Comparison of ENCODE assay signal across 7 mouse cellular contexts in the genomic region with DNA sequence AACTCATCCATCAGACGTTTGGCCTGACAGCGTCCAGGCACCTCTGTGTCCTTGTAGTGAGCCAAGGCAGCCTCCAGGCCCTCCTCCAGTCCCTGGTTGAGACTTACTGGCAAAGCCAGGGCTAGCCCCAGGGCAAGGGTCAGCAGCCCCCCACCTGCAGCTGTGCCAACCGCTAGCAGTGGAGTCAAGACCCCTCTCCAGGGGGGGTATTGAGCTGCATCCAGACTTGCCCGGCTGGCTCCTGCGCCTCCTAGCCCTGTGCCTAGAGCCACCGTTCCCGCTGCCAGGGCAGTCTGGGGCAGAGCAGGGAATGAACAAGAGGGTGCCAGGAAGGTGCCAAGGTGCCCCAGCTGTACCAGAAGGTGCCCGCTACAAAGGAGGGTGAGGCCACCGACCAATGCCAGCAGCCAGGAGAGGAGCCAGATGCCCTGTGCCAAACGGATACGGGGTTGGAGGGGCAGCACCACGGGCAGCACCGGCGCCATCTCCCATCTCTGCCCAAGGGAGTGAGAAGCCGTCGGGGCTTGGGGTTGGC. TPM values are rescaled to one million over a fixed set of nuclear protein-coding genes. Genes with fewer than 3 reads are reported as not detected.
A peak's percentile ranks its signal among the peaks of the same experiment; 100 is the strongest.
DNase-seq lines count a peak whose midpoint lies in the region; ATAC-seq and TF ChIP-seq lines count a peak whose summit lies in the region.

No protein-coding gene starts in this region.

- peak overlapping the region; percentile 6; the same call in 1 of the 2 replicates for H3K9ac ChIP-seq in liver, adult 2 months (ENCODE audit: low read depth, low read length)
- H3K9ac ChIP-seq in hindbrain, embryonic 13.5 days: peak overlapping the region; percentile 77
- H3K9ac ChIP-seq in midbrain, embryonic 13.5 days (replicated peaks): peak overlapping the region; percentile 76

- no peak for DNase-seq in liver, adult 2 months (ENCODE audit: extremely low read depth, low read depth, low spot score)
- DNase-seq in liver: no peak
- no peak for DNase-seq in frontal cortex, postnatal 14 days (ENCODE audit: low spot score in 2 of 2)
- DNase-seq in kidney, postnatal 10 days: no peak

- no peaks in the 10 kb centered on the region for H3K9me3 ChIP-seq in hindbrain, embryonic 13.5 days
- H3K9me3 ChIP-seq in midbrain, embryonic 13.5 days: no peaks in the 10 kb centered on the region

- peak overlapping the region; percentile 82; the same call in 1 of the 2 replicates for H3K4me3 ChIP-seq in liver, adult 2 months (ENCODE audit: insufficient read depth, low read depth, low read length)
- H3K4me3 ChIP-seq in cortical plate, adult 2 months (ENCODE audit: insufficient read depth, low read length): peak overlapping the region; percentile 17
- H3K4me3 ChIP-seq in hindbrain, embryonic 13.5 days: peak overlapping the region; percentile 54
- peak overlapping the region; percentile 57 for H3K4me3 ChIP-seq in midbrain, embryonic 13.5 days (replicated peaks)

- peak; percentile 29; the same call in 1 of the 2 replicates for ATAC-seq in hindbrain, embryonic 13.5 days (ENCODE audit: low FRiP score)
- ATAC-seq in midbrain, embryonic 13.5 days: peak; percentile 64

- H3K4me2 ChIP-seq in hindbrain, embryonic 13.5 days: peak overlapping the region; percentile 71
- H3K4me2 ChIP-seq in midbrain, embryonic 13.5 days (replicated peaks): peak overlapping the region; percentile 78

- peaks cover 9% of the 10 kb centered on the region for H3K4me1 ChIP-seq in liver, adult 2 months (ENCODE audit: control insufficient read depth, insufficient read depth, low read length)
- no peaks in the 10 kb centered on the region for H3K4me1 ChIP-seq in cortical plate, adult 2 months (ENCODE audit: control insufficient read depth, insufficient read depth, low read length)
- peaks cover 24% of the 10 kb centered on the region for H3K4me1 ChIP-seq in hindbrain, embryonic 13.5 days (replicated peaks)
- peaks cover 21% of the 10 kb centered on the region for H3K4me1 ChIP-seq in midbrain, embryonic 13.5 days (replicated peaks)

- H3K27me3 ChIP-seq in liver, adult 2 months (ENCODE audit: control insufficient read depth, insufficient read depth, low read length): no peaks in the 10 kb centered on the region
- peaks cover 6% of the 10 kb centered on the region; the same call in 1 of the 2 replicates for H3K27me3 ChIP-seq in hindbrain, embryonic 13.5 days
- H3K27me3 ChIP-seq in midbrain, embryonic 13.5 days: peaks cover 14% of the 10 kb centered on the region; the same call in 1 of the 2 replicates

- WGBS in liver, adult 2 months: 28% methylated on average over 16 of the region's 16 CpGs
- 18% methylated on average over 16 of the region's 16 CpGs for WGBS in hindbrain, embryonic 13.5 days
- 19% methylated on average over 16 of the region's 16 CpGs for WGBS in midbrain, embryonic 13.5 days

- no peak for TF ChIP-seq CTCF in liver, adult 2 months (IDR thresholded peaks at IDR 0.05; ENCODE audit: low read depth, low read length)
- TF ChIP-seq CTCF in cortical plate, adult 2 months (IDR thresholded peaks at IDR 0.05; ENCODE audit: extremely low read depth, insufficient read depth, low read length): no peak

- peaks cover 8% of the 10 kb centered on the region; the same call in 1 of the 2 replicates for H3K36me3 ChIP-seq in liver, adult 2 months (ENCODE audit: control insufficient read depth, insufficient read depth, low read length)
- H3K36me3 ChIP-seq in hindbrain, embryonic 13.5 days: peaks cover 40% of the 10 kb centered on the region
- peaks cover 25% of the 10 kb centered on the region for H3K36me3 ChIP-seq in midbrain, embryonic 13.5 days

- peak overlapping the region; percentile 43 for H3K27ac ChIP-seq in liver, adult 2 months (replicated peaks; ENCODE audit: insufficient read depth, low read depth, low read length)
- H3K27ac ChIP-seq in cortical plate, adult 2 months (ENCODE audit: insufficient read depth, low read length): no peak overlapping the region
- H3K27ac ChIP-seq in hindbrain, embryonic 13.5 days: peak overlapping the region; percentile 35; the same call in 1 of the 2 replicates
- no peak overlapping the region; the same call in 1 of the 2 replicates for H3K27ac ChIP-seq in midbrain, embryonic 13.5 days

- no peaks in the 10 kb centered on the region for H3K79me2 ChIP-seq in liver, adult 2 months (ENCODE audit: control insufficient read depth, insufficient read depth, low read length)

- TF ChIP-seq POLR2A in liver, adult 2 months (IDR thresholded peaks at IDR 0.05; ENCODE audit: extremely low read depth, insufficient read depth, low read length): no peak
- no peak for TF ChIP-seq POLR2A in cortical plate, adult 2 months (IDR thresholded peaks at IDR 0.05; ENCODE audit: extremely low read depth, insufficient read depth, low read length)

RNA-seq across cellular contexts. Expression of a gene that starts 0.4 kb away (rescaled TPM):
- 1.7 and 2.3 TPM in 2 replicates for total RNA-seq in liver, adult 2 months (2014; rRNA removed)
- polyA plus RNA-seq in liver, adult 2 months (2012; rRNA removed): 5.0 and 7.8 TPM in 2 replicates
- 8.0 and 9.2 TPM in 2 replicates for polyA plus RNA-seq in cortical plate, adult 2 months (2012; rRNA removed)
- 1.6 and 1.8 TPM in 2 replicates for polyA plus RNA-seq in hindbrain, embryonic 13.5 days (2015; fragmentation: Nextera tagmentation; extraction: Ambion mirVana)
- polyA plus RNA-seq in midbrain, embryonic 13.5 days (2015; fragmentation: Nextera tagmentation; extraction: Ambion mirVana): 1.9 and 2.4 TPM in 2 replicates

RNA-seq across cellular contexts. Expression of a gene that starts 0.6 kb away (rescaled TPM):
- total RNA-seq in liver, adult 2 months (2014; rRNA removed): 7.4 and 7.9 TPM in 2 replicates
- 20.2 and 26.2 TPM in 2 replicates for polyA plus RNA-seq in liver, adult 2 months (2012; rRNA removed)
- 12.8 and 13.2 TPM in 2 replicates for polyA plus RNA-seq in cortical plate, adult 2 months (2012; rRNA removed)
- 9.4 and 11.3 TPM in 2 replicates for polyA plus RNA-seq in hindbrain, embryonic 13.5 days (2015; fragmentation: Nextera tagmentation; extraction: Ambion mirVana)
- polyA plus RNA-seq in midbrain, embryonic 13.5 days (2015; fragmentation: Nextera tagmentation; extraction: Ambion mirVana): 8.7 and 9.2 TPM in 2 replicates

RNA-seq across cellular contexts. Expression of a gene that starts 8.6 kb away (rescaled TPM):
- 16.8 and 22.6 TPM in 2 replicates for total RNA-seq in liver, adult 2 months (2014; rRNA removed)
- polyA plus RNA-seq in liver, adult 2 months (2012; rRNA removed): 88.7 and 101 TPM in 2 replicates
- 222 and 224 TPM in 2 replicates for polyA plus RNA-seq in cortical plate, adult 2 months (2012; rRNA removed)
- 89.7 and 91.8 TPM in 2 replicates for polyA plus RNA-seq in hindbrain, embryonic 13.5 days (2015; fragmentation: Nextera tagmentation; extraction: Ambion mirVana)
- polyA plus RNA-seq in midbrain, embryonic 13.5 days (2015; fragmentation: Nextera tagmentation; extraction: Ambion mirVana): 82.2 and 89.5 TPM in 2 replicates

RNA-seq across cellular contexts. Expression of a gene that starts 12.9 kb away (rescaled TPM):
- 25.6 and 27.1 TPM in 2 replicates for total RNA-seq in liver, adult 2 months (2014; rRNA removed)
- 11.2 and 12.1 TPM in 2 replicates for polyA plus RNA-seq in liver, adult 2 months (2012; rRNA removed)
- 24.6 and 25.2 TPM in 2 replicates for polyA plus RNA-seq in cortical plate, adult 2 months (2012; rRNA removed)
- 133 and 137 TPM in 2 replicates for polyA plus RNA-seq in hindbrain, embryonic 13.5 days (2015; fragmentation: Nextera tagmentation; extraction: Ambion mirVana)
- 149 and 153 TPM in 2 replicates for polyA plus RNA-seq in midbrain, embryonic 13.5 days (2015; fragmentation: Nextera tagmentation; extraction: Ambion mirVana)

RNA-seq across cellular contexts. Expression of a gene that starts 24.9 kb away (rescaled TPM):
- total RNA-seq in liver, adult 2 months (2014; rRNA removed): 6.0 and 6.2 TPM in 2 replicates
- polyA plus RNA-seq in liver, adult 2 months (2012; rRNA removed): 9.6 and 14.6 TPM in 2 replicates
- 20.0 and 22.8 TPM in 2 replicates for polyA plus RNA-seq in cortical plate, adult 2 months (2012; rRNA removed)
- 29.4 and 31.1 TPM in 2 replicates for polyA plus RNA-seq in hindbrain, embryonic 13.5 days (2015; fragmentation: Nextera tagmentation; extraction: Ambion mirVana)
- 32.4 and 32.6 TPM in 2 replicates for polyA plus RNA-seq in midbrain, embryonic 13.5 days (2015; fragmentation: Nextera tagmentation; extraction: Ambion mirVana)

Comparison
In these comparisons a context has a peak if more than half of its experiments do, and no peak if none do; other contexts are left out.
1. H3K27ac ChIP-seq: peak in liver, adult 2 months (single experiment) and hindbrain, embryonic 13.5 days (single experiment); none in cortical plate, adult 2 months (single experiment) and midbrain, embryonic 13.5 days (single experiment).
2. H3K4me3 ChIP-seq: peak in every context shown above with its lines; median percentile 82 in liver, adult 2 months; 57 in midbrain, embryonic 13.5 days; 54 in hindbrain, embryonic 13.5 days; 17 in cortical plate, adult 2 months.
3. H3K9ac ChIP-seq: peak in every context shown above with its lines; median percentile 77 in hindbrain, embryonic 13.5 days; 76 in midbrain, embryonic 13.5 days; 6 in liver, adult 2 months.